Mouse (Mus musculus) olfactory bulb, adult 2 months (tissue): ENCODE measurements around the gene Sdc4.

Experiments
- CTCF ChIP-seq: fragments of 200-500 bp; IDR thresholded peaks from 2 replicates; pipeline ENCODE4 v1.5.1; 2012; ENCODE audit warnings: low read depth, mild to moderate bottlenecking, low read length, moderate library complexity; ENCODE audit not compliant: insufficient read depth
- POLR2A ChIP-seq: fragments of 200-500 bp; IDR thresholded peaks from 2 replicates; pipeline ENCODE4 v1.6.1; 2012; ENCODE audit warnings: mild to moderate bottlenecking, low read depth, low read length, moderate library complexity; ENCODE audit not compliant: insufficient read depth

- TF ChIP-seq CTCF (no peak), POLR2A (no peak)
Observed at GRCm38 (mm10) chr2:164438257-164438656, 5.4 kb downstream of the Sdc4 start.
